Comparison of ENCODE assay signal across 9 mouse cellular contexts in genomic region chr4:88738480-88738879, GRCm38 (mm10). TPM values are rescaled to one million over a fixed set of nuclear protein-coding genes. Genes with fewer than 3 reads are reported as not detected.
DNase-seq lines count a peak whose midpoint lies in the region; ATAC-seq and TF ChIP-seq lines count a peak whose summit lies in the region.
"Had no signal": no experiment of that assay in that cellular context is flagged by ENCODE, and none has a peak within 500 bp of the region (broad histone marks: within the 10 kb centered on the region; RNA-seq: fewer than 3 reads in every experiment).

No protein-coding gene starts in this region.

- H3K36me3 ChIP-seq in limb, embryonic 10.5 days = no peaks in the 10 kb centered on the region

- H3K27ac ChIP-seq in left cerebral cortex, adult 2 months = no peak overlapping the region
- H3K27ac ChIP-seq in limb, embryonic 10.5 days = no peak overlapping the region

- 0 out of 2 replicates have a peak, but pooled peaks cover 3% of the 10 kb centered on the region for H3K4me1 ChIP-seq in limb, embryonic 10.5 days

- DNase-seq in left cerebral cortex, adult 2 months (ENCODE audit: extremely low spot score in 1 of 2, low spot score in 2 of 2) = peak; percentile 41 to 52
- no peak for DNase-seq in left cerebral cortex, adult 11 months (ENCODE audit: low spot score)
- DNase-seq in Muller cell, postnatal 12 days (ENCODE audit: inconsistent ontology term) = peak; percentile 53
- DNase-seq in cerebellum, postnatal 14 days = peak; percentile 64 to 77
- DNase-seq in heart, adult 8-10 months (ENCODE audit: low spot score) = peak; percentile 70
- peak; percentile 88 for DNase-seq in limb, embryonic 10.5 days (ENCODE audit: low spot score)
- peak; percentile 79 for DNase-seq in thymus, postnatal 25 days

- WGBS in limb, embryonic 10.5 days = 1% methylated on average over 2 of the region's 2 CpGs

- H3K9me3 ChIP-seq in limb, embryonic 10.5 days (replicated peaks) = no peaks in the 10 kb centered on the region

- peak; percentile 88 for TF ChIP-seq CTCF in left cerebral cortex, adult 2 months (IDR thresholded peaks at IDR 0.05)

- no peaks in the 10 kb centered on the region for H3K27me3 ChIP-seq in limb, embryonic 10.5 days (ENCODE audit: low read depth, poor library complexity, severe bottlenecking)

- ATAC-seq in neutrophil, adult 5-6 weeks (ENCODE audit: extremely low read depth, insufficient number of reproducible peaks, low FRiP score, poor library complexity, severe bottlenecking) = peak; percentile 94

- intact Hi-C loops in left cerebral cortex, adult 2 months (cut with DNase I) = no loop called here

- no peak overlapping the region for H3K4me3 ChIP-seq in left cerebral cortex, adult 2 months
- H3K4me3 ChIP-seq in limb, embryonic 10.5 days = no peak overlapping the region

RNA-seq across cellular contexts. Expression of gene Gm13271, which starts 16.2 kb away (rescaled TPM):
- not detected for total RNA-seq in left cerebral cortex, adult 2 months (2021)
- not detected for total RNA-seq in heart, adult 8-10 months (2022)
- 0.33 TPM in 1 of 2 replicates, not detected in the other for polyA plus RNA-seq in limb, embryonic 10.5 days (2016; fragmentation: Nextera tagmentation; extraction: Ambion mirVana)
- not detected in 2 replicates for total RNA-seq in neutrophil, adult 5-6 weeks (2017)
- polyA plus RNA-seq: frontal cortex, adult 2 months had no signal

RNA-seq across cellular contexts. Expression of gene Klhl9, which starts 16.2 kb away (rescaled TPM):
- total RNA-seq in left cerebral cortex, adult 2 months (2021) = 10 to 100 TPM; 96.7 to 97.8 TPM
- total RNA-seq in heart, adult 8-10 months (2022) = 10 to 100 TPM; 67.8 to 80.5 (median 71.9) TPM
- polyA plus RNA-seq in limb, embryonic 10.5 days (2016; fragmentation: Nextera tagmentation; extraction: Ambion mirVana) = 82.7 and 106 TPM in 2 replicates
- total RNA-seq in neutrophil, adult 5-6 weeks (2017) = 45.5 and 48.4 TPM in 2 replicates

RNA-seq across cellular contexts. Expression of gene Gm26566, which starts 16.9 kb away (rescaled TPM):
- total RNA-seq in left cerebral cortex, adult 2 months (2021) = 1 to 10 TPM in 1 of 2 experiments, under 1 TPM in 1; 0.79 to 1.1 TPM
- under 1 TPM; 0.41 to 0.87 (median 0.64) TPM for total RNA-seq in heart, adult 8-10 months (2022)
- polyA plus RNA-seq in limb, embryonic 10.5 days (2016; fragmentation: Nextera tagmentation; extraction: Ambion mirVana) = 1.1 and 1.5 TPM in 2 replicates
- 0.93 TPM in 1 of 2 replicates, not detected in the other for total RNA-seq in neutrophil, adult 5-6 weeks (2017)

RNA-seq across cellular contexts. Expression of gene Gm13283, which starts 21.4 kb away (rescaled TPM):
- total RNA-seq in left cerebral cortex, adult 2 months (2021) = not detected
- not detected for total RNA-seq in heart, adult 8-10 months (2022)
- 0.40 and 0.54 TPM in 2 replicates for polyA plus RNA-seq in limb, embryonic 10.5 days (2016; fragmentation: Nextera tagmentation; extraction: Ambion mirVana)
- total RNA-seq in neutrophil, adult 5-6 weeks (2017) = 0.35 TPM in 1 of 2 replicates, not detected in the other
- polyA plus RNA-seq: frontal cortex, adult 2 months had no signal

RNA-seq across cellular contexts. Expression of gene Gm13290, which starts 35.2 kb away (rescaled TPM):
- total RNA-seq in left cerebral cortex, adult 2 months (2021) = not detected
- total RNA-seq in heart, adult 8-10 months (2022) = not detected
- polyA plus RNA-seq in limb, embryonic 10.5 days (2016; fragmentation: Nextera tagmentation; extraction: Ambion mirVana) = 0.74 and 0.94 TPM in 2 replicates
- total RNA-seq in neutrophil, adult 5-6 weeks (2017) = not detected in 2 replicates
- polyA plus RNA-seq: frontal cortex, adult 2 months had no signal
